Mouse (Mus musculus) testis, adult 2 months (tissue): ENCODE measurements at regions not wholly inside any gene's neighbourhood (a gene's known extent, or its start where the extent isn't known, plus 50 kb on each side); places are given as distances from the start of the nearest gene placed in this dataset.

Experiments
- CTCF ChIP-seq: fragments of 200-500 bp; IDR thresholded peaks from 2 replicates; pipeline ENCODE4 v1.5.1; 2012; ENCODE audit warnings: low read depth, mild to moderate bottlenecking, inconsistent platforms, low read length, moderate library complexity; ENCODE audit not compliant: control insufficient read depth, insufficient read depth, insufficient replicate concordance
- POLR2A ChIP-seq: fragments of 200-500 bp; IDR thresholded peaks from 2 replicates; pipeline ENCODE4 v1.6.1; 2012; ENCODE audit warnings: low read depth, mild to moderate bottlenecking, inconsistent platforms, low read length, moderate library complexity; ENCODE audit not compliant: control insufficient read depth

GRCm38 (mm10) chr7:111316479-111316990 is 233.7 kb upstream of the Eif4g2 start:
- TF ChIP-seq CTCF, result no peak
- no peak for TF ChIP-seq POLR2A
